Mouse (Mus musculus) MEL (cell line): Measurements from ENCODE around the gene Fezf2. TPM values are rescaled to one million over a fixed set of nuclear protein-coding genes. Genes with fewer than 3 reads are reported as not detected.

ENCODE experiments used
- DNase-seq: peaks from one replicate; pipeline ENCODE4 v3.0.0; 2011; ENCODE audit warnings: low read depth, low spot score
- H3K27ac ChIP-seq: 2 replicates; pipeline ENCODE4 v1.5.1; 2012; ENCODE audit warnings: low read depth, mild to moderate bottlenecking, control low read depth, low read length, moderate library complexity; ENCODE audit not compliant: control insufficient read depth
- H3K27me3 ChIP-seq, 2 experiments: fragments of 150-350 bp in 1 of 2; sonication (generic) in 1 of 2; 2 replicates each; pipeline ENCODE4 v1.6.1; 2012; ENCODE audit warnings: low read length in 2 of 2, mild to moderate bottlenecking in 2 of 2, improper control_type of control experiment in 1 of 2, moderate library complexity in 1 of 2; ENCODE audit not compliant: insufficient read depth in 2 of 2, control insufficient read depth in 1 of 2
- H3K36me3 ChIP-seq, 2 experiments: 2 replicates each; pipeline ENCODE4 v1.6.1; 2012 to 2014; ENCODE audit warnings: low read length in 2 of 2, improper control_type of control experiment in 1 of 2, inconsistent platforms in 1 of 2, mild to moderate bottlenecking in 1 of 2; ENCODE audit not compliant: insufficient read depth in 2 of 2, control insufficient read depth in 1 of 2
- H3K4me1 ChIP-seq, 2 experiments: fragments of 150-350 bp in 1 of 2; sonication (generic) in 1 of 2; 2 replicates each; pipeline ENCODE4 v1.6.1; 2012; ENCODE audit warnings: low read length in 2 of 2, improper control_type of control experiment in 1 of 2, mild to moderate bottlenecking in 1 of 2; ENCODE audit not compliant: insufficient read depth in 2 of 2, control insufficient read depth in 1 of 2
- H3K4me3 ChIP-seq, 2 experiments: fragments of 150-350 bp in 1 of 2; sonication (generic) in 1 of 2; 2 replicates each; pipeline ENCODE4 v1.5.1; 2012; ENCODE audit warnings: low read depth in 2 of 2, low read length in 2 of 2, mild to moderate bottlenecking in 2 of 2, moderate library complexity in 2 of 2, control low read depth in 1 of 2, improper control_type of control experiment in 1 of 2; ENCODE audit not compliant: control insufficient read depth in 1 of 2, insufficient read depth in 1 of 2
- H3K79me2 ChIP-seq: 2 replicates; pipeline ENCODE4 v1.6.1; 2012; ENCODE audit warnings: mild to moderate bottlenecking, low read length, moderate library complexity; ENCODE audit not compliant: control insufficient read depth, poor library complexity, insufficient read depth
- H3K9ac ChIP-seq: 2 replicates; pipeline ENCODE4 v1.6.1; 2012; ENCODE audit warnings: low read depth, mild to moderate bottlenecking, control low read depth, low read length, moderate library complexity; ENCODE audit not compliant: control insufficient read depth, poor library complexity, severe bottlenecking
- H3K9me3 ChIP-seq: fragments of 150-350 bp; sonication (generic); replicated peaks from 2 replicates; pipeline ENCODE4 v1.6.1; 2012; ENCODE audit warnings: mild to moderate bottlenecking, low read length, improper control_type of control experiment, moderate library complexity; ENCODE audit not compliant: insufficient read depth
- CHD1 ChIP-seq: IDR thresholded peaks from 2 replicates; pipeline ENCODE4 v1.6.1; 2012; ENCODE audit warnings: low read depth, mild to moderate bottlenecking, inconsistent platforms, low read length, improper control_type of control experiment
- CHD2 ChIP-seq: IDR thresholded peaks from 2 replicates; pipeline ENCODE4 v1.6.1; 2011; ENCODE audit warnings: low read length, improper control_type of control experiment
- CTCF ChIP-seq, 3 experiments: IDR thresholded peaks in 2 of 3; conservative IDR thresholded peaks in 1 of 3; 2 replicates each; pipeline ENCODE4 v1.5.1; 2011 to 2012; ENCODE audit warnings: low read length in 3 of 3, low read depth in 2 of 3, mild to moderate bottlenecking in 2 of 3, improper control_type of control experiment in 1 of 3, inconsistent platforms in 1 of 3, mixed read lengths in 1 of 3, moderate library complexity in 1 of 3; ENCODE audit not compliant: control insufficient read depth in 1 of 3, insufficient read depth in 1 of 3, poor library complexity in 1 of 3, severe bottlenecking in 1 of 3
- ETS1 ChIP-seq: IDR thresholded peaks from 2 replicates; pipeline ENCODE4 v1.6.1; 2012; ENCODE audit warnings: low read depth, mild to moderate bottlenecking, inconsistent platforms, low read length, improper control_type of control experiment, moderate library complexity
- GATA1 ChIP-seq: IDR thresholded peaks from 2 replicates; pipeline ENCODE4 v1.6.1; 2011; ENCODE audit warnings: low read depth, low read length, improper control_type of control experiment
- KAT2A ChIP-seq: conservative IDR thresholded peaks from 2 replicates; pipeline ENCODE4 v1.6.1; 2012; ENCODE audit warnings: low read depth, low read length, improper control_type of control experiment, inconsistent platforms
- MEF2A ChIP-seq: IDR thresholded peaks from 2 replicates; pipeline ENCODE4 v1.6.1; 2014; ENCODE audit warnings: low read depth, mild to moderate bottlenecking, inconsistent platforms, low read length, improper control_type of control experiment; ENCODE audit not compliant: poor library complexity, insufficient replicate concordance, severe bottlenecking; ENCODE audit errors: extremely low read depth
- MYB ChIP-seq: IDR thresholded peaks from 2 replicates; pipeline ENCODE4 v1.6.1; 2011; ENCODE audit warnings: mild to moderate bottlenecking, low read depth, low read length, improper control_type of control experiment
- MYC ChIP-seq: IDR thresholded peaks from 2 replicates; pipeline ENCODE4 v1.6.1; 2011; ENCODE audit warnings: low read depth, mild to moderate bottlenecking, low read length, improper control_type of control experiment, moderate library complexity
- POLR2AphosphoS2 ChIP-seq: IDR thresholded peaks from 2 replicates; pipeline ENCODE4 v1.6.1; 2011; ENCODE audit warnings: low read length, improper control_type of control experiment
- RCOR1 ChIP-seq: IDR thresholded peaks from 2 replicates; pipeline ENCODE4 v1.6.1; 2012; ENCODE audit warnings: low read depth, mild to moderate bottlenecking, inconsistent platforms, low read length, improper control_type of control experiment
- SIN3A ChIP-seq: IDR thresholded peaks from 2 replicates; pipeline ENCODE4 v1.6.1; 2012; ENCODE audit warnings: low read length, improper control_type of control experiment, inconsistent platforms
- SMC3 ChIP-seq: IDR thresholded peaks from 2 replicates; pipeline ENCODE4 v1.6.1; 2011; ENCODE audit warnings: low read depth, low read length, improper control_type of control experiment
- TAL1 ChIP-seq: IDR thresholded peaks from 2 replicates; pipeline ENCODE4 v1.6.1; 2012; ENCODE audit warnings: mild to moderate bottlenecking, inconsistent platforms, low read length, moderate library complexity, mixed read lengths
- TBP ChIP-seq: IDR thresholded peaks from 2 replicates; pipeline ENCODE4 v1.8.0; 2011; ENCODE audit warnings: low read depth, low read length, improper control_type of control experiment
- USF2 ChIP-seq, 2 experiments: IDR thresholded peaks; 2 replicates each; pipeline ENCODE4 v1.6.1; 2011 to 2012; ENCODE audit warnings: improper control_type of control experiment in 2 of 2, low read length in 2 of 2, borderline replicate concordance in 1 of 2, inconsistent platforms in 1 of 2, low read depth in 1 of 2, mild to moderate bottlenecking in 1 of 2; ENCODE audit not compliant: insufficient read depth in 1 of 2
- ZC3H11A ChIP-seq: IDR thresholded peaks from 2 replicates; pipeline ENCODE4 v1.6.1; 2012; ENCODE audit warnings: low read depth, mild to moderate bottlenecking, inconsistent platforms, low read length, improper control_type of control experiment
- polyA plus RNA-seq, 2 experiments: library from polyadenylated mRNA; stranded (reverse) in 1 of 2; unstranded in 1 of 2; fragments of >175 nt in 1 of 2; fragments of >200 nt in 1 of 2; gene quantifications; 2 replicates each; pipeline versions ENCODE4 v1.2.1 to v1.2.4; 2012; ENCODE audit warnings: low replicate concordance in 2 of 2, low read depth in 1 of 2; ENCODE audit not compliant: insufficient read length in 2 of 2, insufficient read depth in 1 of 2, missing spikeins in 1 of 2
- total RNA-seq: library from RNA; depleted of rRNA; stranded (reverse); fragments of 300-350 nt; gene quantifications from 2 replicates; pipeline ENCODE4 v1.2.3, GENCODE M21; 2012

The Fezf2 gene
- total and polyA plus RNA-seq, 3 experiments = not detected

- no peaks in the 10 kb centered on the region for H3K27me3 ChIP-seq
- TF ChIP-seq RCOR1 (no peak), SMC3 (no peak)
- no peaks in the 10 kb centered on the region for H3K9me3 ChIP-seq
- H3K27ac ChIP-seq = no peak overlapping the region
- no peaks in the 10 kb centered on the region for H3K4me1 ChIP-seq
- H3K9ac ChIP-seq = no peak overlapping the region
- no peak for DNase-seq
- no peaks in the 10 kb centered on the region for H3K79me2 ChIP-seq
- H3K36me3 ChIP-seq = no peaks in the 10 kb centered on the region
- H3K4me3 ChIP-seq = no peak overlapping the region
These were observed 29.3 kb upstream of the Fezf2 start for GRCm38 (mm10) chr14:12377289-12377688.

GRCm38 (mm10) chr14:12375451-12375850, 27.5 kb upstream of the Fezf2 start:
- H3K27ac ChIP-seq = no peak overlapping the region
- TF ChIP-seq GATA1 (no peak), SIN3A (no peak), ZC3H11A (no peak)
- no peak overlapping the region for H3K4me3 ChIP-seq
- no peaks in the 10 kb centered on the region for H3K36me3 ChIP-seq
- no peaks in the 10 kb centered on the region for H3K79me2 ChIP-seq
- no peak overlapping the region for H3K9ac ChIP-seq
- H3K9me3 ChIP-seq = no peaks in the 10 kb centered on the region
- no peaks in the 10 kb centered on the region for H3K4me1 ChIP-seq
- no peaks in the 10 kb centered on the region for H3K27me3 ChIP-seq
- no peak for DNase-seq

GRCm38 (mm10) chr14:12350271-12350916, 2.4 kb upstream of the Fezf2 start:
- H3K79me2 ChIP-seq = no peaks in the 10 kb centered on the region
- no peak overlapping the region for H3K9ac ChIP-seq
- H3K4me1 ChIP-seq = no peaks in the 10 kb centered on the region
- no peak for TF ChIP-seq MYB
- no peak for TF ChIP-seq MYC
- TF ChIP-seq MEF2A = no peak
- TF ChIP-seq ETS1 = no peak
- TF ChIP-seq KAT2A = no peak
- no peak for TF ChIP-seq TBP
- no peak for TF ChIP-seq CTCF (IDR thresholded peaks at IDR 0.05 in 2 of 3, conservative IDR thresholded peaks at IDR 0.05 in 1 of 3; ENCODE audit: control insufficient read depth in 1 of 3, insufficient read depth in 1 of 3, low read depth in 2 of 3, low read length in 3 of 3, poor library complexity in 1 of 3, severe bottlenecking in 1 of 3)
- no peak for TF ChIP-seq SMC3
- no peak for TF ChIP-seq CHD2
- TF ChIP-seq RCOR1 = no peak
- no peak for TF ChIP-seq USF2 (IDR thresholded peaks at IDR 0.05; ENCODE audit: borderline replicate concordance in 1 of 2, insufficient read depth in 1 of 2, low read depth in 1 of 2, low read length in 2 of 2)
- no peak for TF ChIP-seq TAL1
- no peak for TF ChIP-seq CHD1
- no peak for TF ChIP-seq POLR2AphosphoS2
- TF ChIP-seq, all 39 proteins: peak for 0
- H3K36me3 ChIP-seq = no peaks in the 10 kb centered on the region
- H3K27ac ChIP-seq = no peak overlapping the region
- no peak for DNase-seq
- no peak overlapping the region for H3K4me3 ChIP-seq
- no peaks in the 10 kb centered on the region for H3K27me3 ChIP-seq
- no peaks in the 10 kb centered on the region for H3K9me3 ChIP-seq
